Mouse (Mus musculus): ENCODE results near the gene Lypd3.
"Not testable (repeated sequence)": the region's sequence is repeated elsewhere in the genome, so short reads cannot be mapped to it uniquely, and the experiment has no call there.

The Lypd3 gene

DNA sequence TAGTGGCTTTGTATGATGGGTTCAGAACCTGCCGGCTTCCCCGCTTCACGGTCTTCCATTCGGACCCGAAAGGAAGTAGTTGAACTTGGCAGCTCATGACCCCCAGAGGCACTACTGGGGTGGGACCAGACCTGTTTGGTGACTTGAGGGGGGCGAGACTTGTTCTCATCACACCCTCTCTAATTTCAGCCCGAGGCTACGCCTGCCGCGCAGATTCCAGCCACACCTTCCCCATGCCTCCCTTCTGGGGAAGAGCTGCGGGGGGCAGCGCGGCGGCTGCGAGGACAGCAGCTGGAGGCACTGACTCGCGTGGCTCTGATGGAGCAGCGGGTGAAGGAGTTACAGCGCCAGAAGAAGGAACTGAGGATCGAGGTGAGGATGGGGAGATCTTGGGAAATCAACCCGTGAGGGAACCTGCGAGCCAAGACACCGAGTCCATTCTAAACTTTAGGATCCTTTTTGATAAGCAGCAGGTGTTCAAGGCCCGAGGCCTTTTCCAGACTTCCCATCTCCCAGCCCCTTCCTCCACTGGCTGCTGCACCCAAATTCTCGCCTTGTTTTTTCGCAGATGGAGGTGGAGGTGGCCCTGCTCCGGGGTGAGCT, 23.9 kb upstream of the Lypd3 start:
- in situ Hi-C loops (cut with MboI) = no loop called here

- in situ Hi-C loops (cut with MboI) = no loop called here
These were observed 21.5 kb upstream of the Lypd3 start for GRCm38 (mm10) chr7:24614816-24615215.

DNA sequence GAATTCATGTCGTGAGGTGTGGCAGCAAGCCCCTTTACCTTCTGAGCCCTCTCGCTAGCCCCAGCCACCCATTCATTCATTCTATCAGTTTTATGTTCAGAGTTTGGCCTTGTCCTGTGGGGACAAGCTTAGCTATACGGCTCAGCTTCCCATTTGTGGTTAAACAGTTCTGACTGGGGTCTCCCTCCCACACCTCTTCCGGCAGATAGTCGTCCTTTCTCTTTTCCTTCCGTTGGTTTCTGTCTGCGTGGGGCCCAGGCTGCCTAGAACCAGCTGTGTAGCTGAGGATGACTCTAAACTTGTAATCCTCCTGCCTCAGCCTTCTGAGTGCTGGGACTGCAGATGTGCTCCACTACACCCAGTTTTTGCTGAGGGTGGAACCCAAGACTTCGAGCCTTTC, 18.6 kb upstream of the Lypd3 start:
- in situ Hi-C loops (cut with MboI) = no loop called here

- in situ Hi-C loops (cut with MboI) = not testable (repeated sequence)
These were observed 18.0 kb upstream of the Lypd3 start for GRCm38 (mm10) chr7:24618374-24618773.

GRCm38 (mm10) chr7:24619671-24620397, 16.5 kb upstream of the Lypd3 start:
- in situ Hi-C loops (cut with MboI) = no loop called here

- in situ Hi-C loops (cut with MboI) = no loop called here
These were observed 15.2 kb upstream of the Lypd3 start for GRCm38 (mm10) chr7:24621193-24621592.

DNA sequence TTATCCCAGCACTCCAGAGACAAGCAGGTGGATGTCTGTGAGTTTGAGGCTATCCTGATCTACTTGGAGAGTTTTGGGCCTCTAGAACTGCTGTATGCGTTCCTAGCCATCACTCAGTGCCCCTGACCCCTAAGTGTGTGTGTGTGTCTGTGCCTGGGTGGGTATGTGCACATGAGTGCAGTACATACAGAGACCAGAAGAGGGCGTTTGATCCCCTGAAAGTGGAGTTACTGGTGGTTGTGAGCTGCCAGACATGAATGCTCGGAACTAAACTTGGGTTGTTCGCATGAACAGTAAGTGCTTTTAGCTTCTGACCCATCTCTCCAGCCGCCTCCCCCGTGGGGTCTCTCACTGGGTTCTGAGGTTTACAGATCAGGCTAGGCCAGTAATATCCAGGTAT, 13.4 kb upstream of the Lypd3 start:
- in situ Hi-C loops (cut with MboI) = no loop called here

- in situ Hi-C loops (cut with MboI) = no loop called here
These were observed 7.4 kb upstream of the Lypd3 start for GRCm38 (mm10) chr7:24628685-24629610.

GRCm38 (mm10) chr7:24629672-24630071, 6.7 kb upstream of the Lypd3 start:
- in situ Hi-C loops (cut with MboI) = no loop called here

GRCm38 (mm10) chr7:24630116-24630880, 6.1 kb upstream of the Lypd3 start:
- in situ Hi-C loops (cut with MboI) = no loop called here

- in situ Hi-C loops (cut with MboI) = no loop called here
These were observed 696 bp downstream of the Lypd3 start for GRCm38 (mm10) chr7:24637046-24637445.

DNA sequence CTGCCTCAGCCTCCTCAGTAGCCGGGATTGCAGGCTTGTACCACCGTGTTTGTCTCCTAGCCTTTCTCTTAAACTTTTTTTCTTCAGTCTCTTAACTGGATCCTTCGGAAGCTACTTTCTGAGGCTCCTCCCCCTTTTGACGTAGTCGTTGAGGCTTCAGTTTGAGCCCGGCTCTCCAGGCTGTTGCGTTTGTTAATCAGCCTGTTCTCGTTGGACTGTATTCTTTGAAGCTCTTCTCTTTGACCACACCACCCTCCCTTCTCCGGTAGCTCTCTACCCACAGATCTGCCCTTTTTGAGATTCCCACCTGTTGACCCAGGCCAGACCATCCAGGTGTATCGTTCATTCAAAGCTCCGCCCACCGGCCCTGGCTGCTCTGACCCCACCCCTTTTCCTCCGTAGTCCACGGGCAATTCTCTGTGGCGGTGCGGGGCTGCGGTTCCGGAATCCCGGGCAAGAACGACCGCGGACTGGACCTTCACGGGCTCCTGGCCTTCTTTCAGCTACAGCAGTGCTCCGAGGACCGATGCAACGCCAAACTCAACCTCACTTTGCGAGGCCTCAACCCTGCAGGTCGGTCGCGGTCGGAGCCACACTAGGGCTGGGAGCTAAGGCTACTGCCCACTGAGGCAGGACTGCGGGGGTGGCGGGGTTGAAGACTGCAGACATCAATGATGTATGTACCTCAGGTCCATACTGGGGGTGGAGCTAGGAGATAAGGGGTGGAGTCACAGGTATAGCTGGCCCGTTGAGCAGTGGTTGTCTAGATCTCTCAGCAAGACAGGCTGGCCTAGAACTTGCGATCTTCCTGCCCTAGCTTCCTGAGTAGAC, 1.9 kb downstream of the Lypd3 start:
- in situ Hi-C loops (cut with MboI) = no loop called here

- in situ Hi-C loops (cut with MboI) = loop anchor here (5.0 kb wide), 1 partner anchor 33 kb away; no protein-coding TSS in a partner anchor
These were observed 4.1 kb downstream of the Lypd3 start for GRCm38 (mm10) chr7:24640450-24640849.

DNA sequence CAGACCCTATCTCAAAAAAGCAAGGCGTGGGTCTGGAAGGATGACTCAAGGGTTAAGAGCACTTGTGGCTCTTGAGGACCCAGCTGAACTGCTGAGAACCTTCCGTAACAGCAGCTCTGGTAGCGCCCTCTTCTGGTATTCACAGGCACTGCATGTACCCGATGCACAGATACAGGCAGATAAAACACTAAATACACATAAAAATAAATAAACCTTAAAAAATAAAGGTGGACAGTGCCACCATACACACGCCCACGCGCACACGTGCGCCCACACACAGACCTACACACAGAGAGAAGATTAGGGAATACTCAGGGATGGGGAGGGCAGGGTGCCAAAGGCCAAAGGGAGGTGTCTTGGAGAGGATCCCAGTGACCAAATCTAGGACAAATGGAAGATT, 6.1 kb downstream of the Lypd3 start:
- in situ Hi-C loops (cut with MboI) = loop anchor here (5.0 kb wide), 1 partner anchor 35 kb away; no protein-coding TSS in a partner anchor

DNA sequence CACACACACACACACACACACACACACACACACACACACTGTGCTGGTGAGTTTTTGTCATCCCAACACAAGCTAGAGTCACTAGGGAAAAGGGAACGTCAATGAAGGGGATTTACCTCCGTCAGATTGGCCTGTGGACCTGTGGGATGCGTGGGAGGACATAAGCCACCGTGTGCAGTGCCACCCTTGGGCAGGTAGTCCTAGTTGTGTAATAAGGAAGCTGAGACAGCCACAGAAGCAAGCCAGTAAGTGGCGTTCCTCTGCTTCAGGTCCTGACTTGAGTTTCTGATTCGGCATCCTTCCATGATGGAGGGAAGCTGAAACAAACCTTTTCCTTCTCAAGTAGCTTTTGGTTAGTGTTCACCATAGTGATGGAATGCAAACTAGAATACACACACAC, 8.1 kb downstream of the Lypd3 start:
- in situ Hi-C loops (cut with MboI) = loop anchor here (5.0 kb wide), 1 partner anchor 37 kb away; no protein-coding TSS in a partner anchor

GRCm38 (mm10) chr7:24644996-24645395, 8.6 kb downstream of the Lypd3 start:
- in situ Hi-C loops (cut with MboI) = loop anchor here (5.0 kb wide), 1 partner anchor 38 kb away; no protein-coding TSS in a partner anchor

- in situ Hi-C loops (cut with MboI) = no loop called here
These were observed 10.1 kb downstream of the Lypd3 start for GRCm38 (mm10) chr7:24646486-24646885.

GRCm38 (mm10) chr7:24653681-24654080, 17.3 kb downstream of the Lypd3 start:
- in situ Hi-C loops (cut with MboI) = no loop called here

GRCm38 (mm10) chr7:24659737-24660357, 23.5 kb downstream of the Lypd3 start:
- in situ Hi-C loops (cut with MboI) = no loop called here
